Mouse (Mus musculus) forebrain, embryonic 13.5 days (tissue): ENCODE data around the gene Haus8. TPM values are rescaled to one million over a fixed set of nuclear protein-coding genes. Genes with fewer than 3 reads are reported as not detected.
A peak's percentile ranks its signal among the peaks of the same experiment; 100 is the strongest.
"Not testable (repeated sequence)": the region's sequence is repeated elsewhere in the genome, so short reads cannot be mapped to it uniquely, and the experiment has no call there.

Source experiments
- ATAC-seq: fragments of 200-750 bp; cut with Nextera tagmentation; 2 replicates; pipeline ENCODE4 v1.8.0; 2017
- H3K27ac ChIP-seq: fragments of 300-500 bp; sonication (generic); 2 replicates; pipeline ENCODE4 v1.5.1; 2015; ENCODE audit warnings: inconsistent platforms, mild to moderate bottlenecking, moderate library complexity
- H3K27me3 ChIP-seq: fragments of 300-500 bp; sonication (generic); 2 replicates; pipeline ENCODE4 v1.6.1; 2015; ENCODE audit warnings: mild to moderate bottlenecking, inconsistent platforms
- H3K36me3 ChIP-seq: fragments of 300-500 bp; sonication (generic); 2 replicates; pipeline ENCODE4 v1.6.1; 2015; ENCODE audit warnings: mild to moderate bottlenecking, inconsistent platforms; ENCODE audit not compliant: poor library complexity, severe bottlenecking
- H3K4me1 ChIP-seq: fragments of 300-500 bp; sonication (generic); 2 replicates; pipeline ENCODE4 v1.6.1; 2015; ENCODE audit warnings: inconsistent platforms
- H3K4me2 ChIP-seq: fragments of 300-500 bp; sonication (generic); 2 replicates; pipeline ENCODE4 v1.6.1; 2015; ENCODE audit warnings: inconsistent platforms, mild to moderate bottlenecking, moderate library complexity
- H3K4me3 ChIP-seq: fragments of 300-500 bp; sonication (generic); 2 replicates; pipeline ENCODE4 v1.5.1; 2015; ENCODE audit warnings: mild to moderate bottlenecking, inconsistent platforms
- H3K9ac ChIP-seq: fragments of 300-500 bp; sonication (generic); 2 replicates; pipeline ENCODE4 v1.6.1; 2015; ENCODE audit warnings: mild to moderate bottlenecking, inconsistent platforms
- H3K9me3 ChIP-seq: fragments of 300-500 bp; sonication (generic); replicated peaks from 2 replicates; pipeline ENCODE4 v1.6.1; 2016; ENCODE audit warnings: inconsistent platforms
- WGBS: fragments of 180-500 bp; shearing (Covaris S2); methylation state at CpG from one replicate; pipeline ENCODE4 v1.1.7; 2015; 5-methylcytosine and 5-hydroxymethylcytosine counted together
- polyA plus RNA-seq: library from polyadenylated mRNA; unstranded; fragments of >200 nt; fragmentation: Nextera tagmentation; extraction: Ambion mirVana; gene quantifications from 2 replicates; pipeline ENCODE4 v1.2.1, GENCODE M21; 2015

Haus8 gene
- polyA plus RNA-seq, 1 experiment from 2014 or later, result 55.3 TPM

DNA sequence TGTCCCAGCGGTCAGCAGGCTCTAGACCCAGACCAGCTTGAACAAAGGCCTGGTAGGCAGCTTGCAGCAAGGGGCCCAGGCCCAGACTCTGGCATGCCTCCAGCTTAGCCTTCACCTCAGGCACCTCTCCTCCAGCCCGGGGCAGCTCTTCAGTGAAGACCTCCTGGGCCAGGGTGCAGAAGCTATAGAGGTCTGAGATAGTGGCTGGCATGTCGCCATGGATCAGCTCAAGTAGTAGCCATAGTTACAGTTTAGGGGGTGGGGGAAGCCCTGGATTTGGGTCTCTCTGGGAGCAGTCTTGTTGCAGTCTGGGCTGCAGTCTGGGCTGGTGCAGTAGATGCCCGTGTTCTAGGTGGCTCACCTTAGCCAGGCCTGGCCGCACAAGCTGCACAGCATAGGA is 58.5 kb downstream of the Haus8 start:
- H3K36me3 ChIP-seq, H3K4me2 ChIP-seq, H3K4me3 ChIP-seq, ATAC-seq, H3K9me3 ChIP-seq, H3K4me1 ChIP-seq, H3K9ac ChIP-seq, H3K27ac ChIP-seq, H3K27me3 ChIP-seq: not testable (repeated sequence)
- WGBS, result 85% methylated on average over 5 of the region's 5 CpGs

DNA sequence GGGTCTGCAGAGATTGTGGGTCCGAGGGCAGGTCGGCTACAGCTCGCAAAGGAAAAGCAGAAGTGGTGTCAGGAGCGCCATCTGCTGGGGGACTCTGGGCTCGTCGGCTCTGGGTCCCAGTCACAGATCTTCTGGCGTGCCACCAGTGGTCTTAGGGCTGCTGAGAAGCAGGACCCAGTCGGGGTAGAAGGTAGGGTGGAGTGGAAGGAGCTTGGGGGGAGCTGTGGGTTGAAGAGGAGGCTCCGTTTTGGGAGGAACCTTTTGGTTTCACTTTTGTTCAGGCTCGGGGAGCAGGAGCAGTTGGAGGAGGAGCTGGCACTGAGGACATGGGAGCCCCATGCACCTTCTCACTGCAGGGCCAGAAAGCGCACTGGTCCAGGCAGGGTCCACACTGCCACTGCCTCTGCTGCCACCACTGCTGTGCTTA is 67.2 kb downstream of the Haus8 start:
- not testable (repeated sequence) for H3K9ac ChIP-seq, H3K27me3 ChIP-seq, H3K9me3 ChIP-seq, H3K36me3 ChIP-seq, H3K4me1 ChIP-seq, H3K27ac ChIP-seq, H3K4me3 ChIP-seq
- 10% methylated on average over 8 of the region's 11 CpGs for WGBS
- peak overlapping the region; percentile 40; the same call in 1 of the 2 replicates for H3K4me2 ChIP-seq
- ATAC-seq, result peak; percentile 51; the same call in 1 of the 2 replicates

Other genes with a start within 250 kb of the Haus8 start
- 18.3 and 20.6 TPM in 2 replicates for gene Myo9b, start 220 bp downstream of the Haus8 start, polyA plus RNA-seq
- 95.8 and 99.4 TPM in 2 replicates for gene Use1, start 93.9 kb upstream of the Haus8 start, polyA plus RNA-seq
- 3.6 and 4.5 TPM in 2 replicates for gene Ocel1, start 98.4 kb upstream of the Haus8 start, polyA plus RNA-seq
- gene Nr2f6, start 109.0 kb upstream of the Haus8 start, polyA plus RNA-seq, result 11.6 and 12.9 TPM in 2 replicates
- gene Ushbp1, start 122.9 kb upstream of the Haus8 start, polyA plus RNA-seq, result 3.7 and 4.2 TPM in 2 replicates
- 99.2 and 101 TPM in 2 replicates for gene Babam1, start 123.9 kb upstream of the Haus8 start, polyA plus RNA-seq
- gene Ankle1, start 133.1 kb upstream of the Haus8 start, polyA plus RNA-seq, result 30.9 and 32.3 TPM in 2 replicates
- gene Abhd8, start 190.7 kb upstream of the Haus8 start, polyA plus RNA-seq, result 93.9 and 95.7 TPM in 2 replicates
- 212 and 245 TPM in 2 replicates for gene Mrpl34, start 192.0 kb upstream of the Haus8 start, polyA plus RNA-seq
- gene Dda1, start 196.3 kb upstream of the Haus8 start, polyA plus RNA-seq, result 185 and 193 TPM in 2 replicates
- 4.0 and 4.5 TPM in 2 replicates for gene Ano8, start 213.0 kb upstream of the Haus8 start, polyA plus RNA-seq
- gene Gtpbp3, start 215.2 kb upstream of the Haus8 start, polyA plus RNA-seq, result 13.4 TPM in 2 replicates
- 13.6 and 14.0 TPM in 2 replicates for gene Plvap, start 238.8 kb upstream of the Haus8 start, polyA plus RNA-seq